Mouse (Mus musculus) cerebellum, adult 2 months (tissue): ENCODE results near the gene Ugt2a1.

Experiments
- CTCF ChIP-seq: fragments of 200-500 bp; IDR thresholded peaks from 2 replicates; pipeline ENCODE4 v1.5.1; 2011; ENCODE audit warnings: low read depth, mild to moderate bottlenecking, control low read depth, low read length, moderate library complexity, borderline replicate concordance; ENCODE audit not compliant: insufficient read depth
- POLR2A ChIP-seq: fragments of 200-500 bp; IDR thresholded peaks from 2 replicates; pipeline ENCODE4 v1.6.1; 2011; ENCODE audit warnings: low read length, control low read depth, borderline replicate concordance; ENCODE audit not compliant: insufficient read depth

DNA sequence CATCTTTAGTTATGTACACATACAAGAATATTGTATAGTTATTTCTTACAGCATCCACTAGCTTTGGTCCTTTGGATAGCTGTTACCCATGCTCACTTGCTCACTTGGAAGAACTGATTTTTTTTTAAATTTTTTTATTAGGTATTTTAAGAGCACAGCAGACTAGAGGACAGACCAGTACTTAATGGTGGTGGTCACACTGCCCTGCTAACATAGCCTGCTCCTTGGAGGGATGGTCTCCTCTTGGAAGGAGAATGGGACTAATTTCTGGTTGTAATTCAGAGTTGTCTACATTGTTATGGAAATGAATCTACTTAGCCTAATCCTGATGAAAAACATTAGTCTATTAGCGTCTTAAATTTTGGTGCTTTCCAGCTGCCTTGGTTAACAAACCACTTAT is 31.9 kb downstream of the Ugt2a1 start:
- no peak for TF ChIP-seq CTCF
- TF ChIP-seq POLR2A: no peak
